Mouse (Mus musculus) 3T3-L1 (cell line): ENCODE measurements at regions not wholly inside any gene's neighbourhood (a gene's known extent, or its start where the extent isn't known, plus 50 kb on each side); places are given as distances from the start of the nearest gene placed in this dataset.

ENCODE experiments used
- DNase-seq: peaks from one replicate; pipeline ENCODE4 v3.0.0-alpha.2; 2015; ENCODE audit warnings: low read depth, low spot score

- no peak for DNase-seq
Observed at GRCm38 (mm10) chr5:18080761-18081160, 118.4 kb downstream of the Gnat3 start.

GRCm38 (mm10) chr5:18082219-18082618, 119.9 kb downstream of the Gnat3 start:
- no peak for DNase-seq

GRCm38 (mm10) chr5:18083789-18084188, 121.4 kb downstream of the Gnat3 start:
- DNase-seq, result no peak

- DNase-seq, result no peak
Observed at GRCm38 (mm10) chr5:18085456-18085855, 123.1 kb downstream of the Gnat3 start.

GRCm38 (mm10) chr5:18087919-18088445, 125.6 kb downstream of the Gnat3 start:
- peak; percentile 67 for DNase-seq

GRCm38 (mm10) chr5:18089956-18090355, 127.6 kb downstream of the Gnat3 start:
- no peak for DNase-seq

- no peak for DNase-seq
Observed at GRCm38 (mm10) chr5:18114905-18115689, 152.7 kb downstream of the Gnat3 start.

- no peak for DNase-seq
Observed at GRCm38 (mm10) chr5:18135794-18136678, 173.7 kb downstream of the Gnat3 start.

GRCm38 (mm10) chr5:18137450-18138061, 175.2 kb downstream of the Gnat3 start:
- peak; percentile 16 for DNase-seq

GRCm38 (mm10) chr5:18152241-18152640, 189.9 kb downstream of the Gnat3 start:
- DNase-seq, result no peak

GRCm38 (mm10) chr5:18153703-18154102, 191.4 kb downstream of the Gnat3 start:
- no peak for DNase-seq

- no peak for DNase-seq
Observed at GRCm38 (mm10) chr5:18163515-18163914, 196.6 kb downstream of the Gnai1 start.

- no peak for DNase-seq
Observed at GRCm38 (mm10) chr5:18177810-18178209, 182.3 kb downstream of the Gnai1 start.

- DNase-seq, result no peak
Observed at GRCm38 (mm10) chr5:18211395-18212057, 148.6 kb downstream of the Gnai1 start.
